Mouse (Mus musculus) testis, adult 2 months (tissue): ENCODE results near the gene Lmna. TPM values are rescaled to one million over a fixed set of nuclear protein-coding genes. Genes with fewer than 3 reads are reported as not detected.
A peak's percentile ranks its signal among the peaks of the same experiment; 100 is the strongest.

ENCODE experiments used
- H3K27ac ChIP-seq: fragments of 200-500 bp; 2 replicates; pipeline ENCODE4 v1.5.1; 2012; ENCODE audit warnings: low read depth, low read length; ENCODE audit not compliant: control insufficient read depth, insufficient read depth
- H3K27me3 ChIP-seq: fragments of 200-500 bp; 2 replicates; pipeline ENCODE4 v1.6.1; 2012; ENCODE audit warnings: mild to moderate bottlenecking, low read length, moderate library complexity; ENCODE audit not compliant: control insufficient read depth, insufficient read depth
- H3K36me3 ChIP-seq: fragments of 200-500 bp; 2 replicates; pipeline ENCODE4 v1.6.1; 2012; ENCODE audit warnings: mild to moderate bottlenecking, low read length; ENCODE audit not compliant: control insufficient read depth, insufficient read depth
- H3K4me1 ChIP-seq: fragments of 200-500 bp; 2 replicates; pipeline ENCODE4 v1.6.1; 2012; ENCODE audit warnings: low read length; ENCODE audit not compliant: control insufficient read depth, insufficient read depth
- H3K4me3 ChIP-seq: fragments of 200-500 bp; 2 replicates; pipeline ENCODE4 v1.5.1; 2012; ENCODE audit warnings: low read depth, mild to moderate bottlenecking, low read length, moderate library complexity, mixed read lengths; ENCODE audit not compliant: control insufficient read depth
- CTCF ChIP-seq: fragments of 200-500 bp; IDR thresholded peaks from 2 replicates; pipeline ENCODE4 v1.5.1; 2012; ENCODE audit warnings: low read depth, mild to moderate bottlenecking, inconsistent platforms, low read length, moderate library complexity; ENCODE audit not compliant: control insufficient read depth, insufficient read depth, insufficient replicate concordance
- POLR2A ChIP-seq: fragments of 200-500 bp; IDR thresholded peaks from 2 replicates; pipeline ENCODE4 v1.6.1; 2012; ENCODE audit warnings: low read depth, mild to moderate bottlenecking, inconsistent platforms, low read length, moderate library complexity; ENCODE audit not compliant: control insufficient read depth
- polyA plus RNA-seq: library from polyadenylated mRNA; depleted of rRNA; stranded (reverse); fragments of >200 nt; gene quantifications from 2 replicates; pipeline ENCODE4 v1.2.3, GENCODE M21; 2012

Gene Lmna
- polyA plus RNA-seq, 1 experiment: 14.4 TPM

DNA sequence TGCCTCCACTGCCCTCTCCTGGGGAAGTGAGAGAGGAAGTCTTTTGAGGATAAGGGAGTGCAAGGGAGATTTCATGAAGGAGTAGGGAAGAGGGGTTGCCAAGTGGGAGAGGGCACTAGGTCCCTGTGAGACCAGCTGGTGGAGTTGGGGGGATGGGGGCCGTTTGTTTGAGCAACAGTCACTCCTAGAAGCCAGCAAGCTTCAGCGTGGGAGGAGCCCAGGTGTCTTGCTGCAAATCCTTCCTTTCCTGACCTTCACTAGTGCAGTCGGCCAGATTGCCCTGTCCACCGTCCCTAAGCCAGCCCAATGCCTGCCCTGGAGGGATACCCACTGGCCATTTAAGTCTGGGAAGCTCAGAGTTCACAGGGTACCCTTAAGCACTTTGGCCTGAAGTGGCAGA is 1.8 kb upstream of the Lmna start:
- Histone ChIP-seq H3K4me3 (no peak overlapping the region), H3K4me1 (peaks cover 22% of the 10 kb centered on the region), H3K36me3 (no peaks in the 10 kb centered on the region), H3K27ac (no peak overlapping the region), H3K27me3 (no peaks in the 10 kb centered on the region)
- TF ChIP-seq CTCF (no peak), POLR2A (no peak)

DNA sequence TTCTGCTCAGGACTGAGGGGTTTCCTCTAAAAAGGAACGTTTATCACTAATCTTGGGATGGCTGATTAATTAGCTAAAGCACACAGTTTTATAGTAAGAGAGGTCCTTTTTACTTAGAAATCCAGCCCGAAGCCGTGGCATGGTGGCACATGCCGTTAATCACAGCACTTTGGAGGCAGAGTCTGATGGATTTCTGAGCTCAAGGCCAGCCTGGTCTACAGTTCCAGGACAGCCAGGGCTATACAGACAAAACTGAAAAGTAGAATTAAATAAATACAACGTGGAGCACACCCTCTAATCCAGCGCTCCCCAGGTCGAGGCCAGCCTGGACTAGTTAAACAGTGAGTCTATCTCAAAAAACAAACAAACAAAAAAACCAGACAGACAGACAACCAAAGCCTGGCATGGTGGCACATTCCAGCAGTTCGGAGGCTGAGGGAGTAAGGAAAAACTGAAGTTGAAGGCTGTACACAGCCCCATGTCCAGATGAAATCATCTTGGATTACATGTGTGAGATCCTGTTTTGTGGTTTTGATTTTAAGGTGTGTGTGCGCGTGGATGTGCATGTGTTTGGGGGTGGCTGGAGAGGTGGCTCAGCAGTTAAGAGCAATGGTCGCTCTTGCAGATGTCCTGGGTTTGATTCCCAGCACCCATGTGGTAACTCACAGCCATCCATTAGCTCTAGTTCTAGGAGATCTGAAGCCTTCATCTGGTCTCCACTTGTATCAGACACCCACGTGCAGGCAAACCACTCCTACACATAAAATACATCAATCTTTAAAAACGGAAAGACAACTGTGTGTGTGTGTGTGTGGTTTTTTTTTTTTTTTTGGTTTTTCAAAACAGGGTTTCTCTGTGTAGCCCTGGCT is 899 bp upstream of the Lmna start:
- Histone ChIP-seq H3K4me3 (peak overlapping the region; percentile 68), H3K4me1 (peaks cover 23% of the 10 kb centered on the region), H3K36me3 (no peaks in the 10 kb centered on the region), H3K27me3 (no peaks in the 10 kb centered on the region), H3K27ac (peak overlapping the region; percentile 90)
- TF ChIP-seq POLR2A (no peak), CTCF (no peak)

DNA sequence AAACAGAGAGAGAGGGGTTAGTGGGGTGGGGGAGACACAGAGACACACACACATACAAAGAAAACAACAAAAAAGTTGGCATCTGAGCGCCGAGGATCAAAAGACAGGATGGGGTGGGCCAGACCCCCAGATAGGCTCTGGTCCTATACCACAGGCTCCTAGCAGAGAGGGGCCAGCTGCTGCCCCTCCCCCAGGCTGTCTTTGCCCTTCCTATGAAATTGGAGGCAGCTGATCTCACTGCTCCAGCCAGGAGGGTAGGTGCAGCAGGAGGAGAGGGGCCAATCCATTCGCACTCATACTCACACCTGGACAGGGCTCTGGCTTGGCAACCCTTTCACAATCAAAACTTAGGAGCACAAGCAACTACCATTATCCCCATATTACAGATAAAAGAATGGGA is 506 bp downstream of the Lmna start:
- H3K27ac ChIP-seq: 0 out of 2 replicates have a peak overlapping the region, but pooled peaks have one; percentile 72
- H3K36me3 ChIP-seq: no peaks in the 10 kb centered on the region
- H3K4me3 ChIP-seq: peak overlapping the region; percentile 68; the same call in 1 of the 2 replicates
- peaks cover 26% of the 10 kb centered on the region for H3K4me1 ChIP-seq
- no peak for TF ChIP-seq CTCF
- no peak for TF ChIP-seq POLR2A
- no peaks in the 10 kb centered on the region for H3K27me3 ChIP-seq

DNA sequence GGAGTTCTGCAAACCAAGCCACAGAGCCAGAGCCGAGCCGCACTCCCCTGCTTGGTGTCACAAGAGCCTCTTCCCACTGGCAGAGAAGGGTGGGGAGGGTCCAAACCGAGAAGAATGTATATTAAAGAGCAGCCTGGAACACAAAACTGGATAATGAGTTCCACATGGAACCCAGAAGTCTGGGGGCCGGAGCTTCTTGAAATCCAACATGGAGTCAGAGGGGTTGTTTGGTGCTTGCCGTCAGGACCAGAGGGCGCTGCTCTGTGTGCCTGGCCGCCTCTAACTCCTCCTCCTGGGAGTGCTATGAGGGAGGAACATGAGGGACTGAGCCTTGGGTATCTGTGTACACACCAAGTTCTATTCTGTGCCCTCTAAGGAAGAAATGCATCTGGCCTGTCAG is 4.0 kb downstream of the Lmna start:
- no peaks in the 10 kb centered on the region for H3K27me3 ChIP-seq
- H3K36me3 ChIP-seq: no peaks in the 10 kb centered on the region
- H3K4me3 ChIP-seq: no peak overlapping the region
- peaks cover 34% of the 10 kb centered on the region for H3K4me1 ChIP-seq
- TF ChIP-seq POLR2A (no peak), CTCF (no peak)
- no peak overlapping the region for H3K27ac ChIP-seq

DNA sequence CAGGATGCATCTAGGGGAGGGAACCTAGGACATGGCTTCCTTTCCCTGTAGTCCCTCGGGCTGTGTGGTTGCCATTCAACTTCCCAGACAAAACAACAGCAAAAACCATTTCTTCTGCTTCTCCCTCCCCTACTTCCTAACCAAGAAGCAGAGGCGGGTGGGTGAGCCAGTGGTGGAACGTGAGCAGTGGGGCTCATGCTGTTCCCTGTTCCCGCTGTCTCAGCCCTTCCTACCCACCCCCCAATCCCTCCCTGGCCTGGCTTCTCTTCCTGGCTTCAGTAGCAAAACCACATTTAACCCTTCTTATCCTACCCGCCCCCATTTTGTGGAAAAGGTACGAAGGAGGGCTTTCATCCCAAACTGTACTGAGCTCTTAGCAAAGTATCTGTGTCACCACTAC is 4.7 kb downstream of the Lmna start:
- Histone ChIP-seq H3K27ac (no peak overlapping the region), H3K4me3 (no peak overlapping the region), H3K27me3 (no peaks in the 10 kb centered on the region), H3K4me1 (peaks cover 27% of the 10 kb centered on the region), H3K36me3 (no peaks in the 10 kb centered on the region)
- TF ChIP-seq POLR2A: no peak
- no peak for TF ChIP-seq CTCF

DNA sequence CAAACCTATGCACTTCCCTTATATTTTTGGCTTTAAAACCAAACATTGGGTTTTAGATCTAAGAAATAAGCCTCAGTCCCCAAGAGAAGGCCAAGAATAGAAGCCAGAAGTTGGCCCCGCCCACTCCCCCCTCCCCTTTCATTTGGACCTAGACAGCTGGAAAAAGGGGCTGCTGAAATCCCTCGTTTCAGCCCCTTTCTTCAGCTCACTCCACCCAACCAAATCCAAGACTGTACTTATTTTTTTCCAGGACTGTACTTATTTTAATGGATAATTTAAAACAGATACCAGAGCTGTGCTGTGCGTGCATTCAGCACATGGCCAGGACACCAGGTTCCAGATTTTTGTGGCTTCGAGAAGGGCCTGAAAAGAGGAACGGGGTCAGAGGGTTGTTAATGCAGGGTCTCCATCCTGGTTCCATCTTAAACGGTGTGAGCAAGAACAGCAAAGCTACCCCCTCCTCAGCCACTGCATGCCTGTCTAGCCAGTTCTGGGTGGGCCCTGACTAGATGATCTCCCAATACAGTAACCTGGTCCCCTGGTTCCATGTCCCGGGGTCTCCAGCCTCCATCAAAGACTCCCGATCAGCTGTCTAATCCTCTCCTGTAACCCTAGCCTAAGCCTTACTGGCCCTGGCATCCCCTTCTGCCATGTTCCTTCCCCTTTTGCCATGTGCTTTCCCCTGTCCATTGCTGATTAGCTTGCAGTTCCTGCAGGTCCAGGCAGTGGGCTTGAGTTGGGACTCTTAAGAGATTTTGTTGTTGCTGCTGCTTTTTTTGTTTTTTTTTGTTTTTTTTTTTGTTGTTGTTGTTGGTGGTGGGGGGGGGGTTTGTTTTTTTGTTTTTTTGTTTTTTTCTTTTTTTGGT is 5.6 kb downstream of the Lmna start:
- Histone ChIP-seq H3K36me3 (no peaks in the 10 kb centered on the region), H3K27me3 (no peaks in the 10 kb centered on the region), H3K27ac (no peak overlapping the region), H3K4me1 (peaks cover 19% of the 10 kb centered on the region), H3K4me3 (no peak overlapping the region)
- TF ChIP-seq POLR2A: no peak
- TF ChIP-seq CTCF: no peak

DNA sequence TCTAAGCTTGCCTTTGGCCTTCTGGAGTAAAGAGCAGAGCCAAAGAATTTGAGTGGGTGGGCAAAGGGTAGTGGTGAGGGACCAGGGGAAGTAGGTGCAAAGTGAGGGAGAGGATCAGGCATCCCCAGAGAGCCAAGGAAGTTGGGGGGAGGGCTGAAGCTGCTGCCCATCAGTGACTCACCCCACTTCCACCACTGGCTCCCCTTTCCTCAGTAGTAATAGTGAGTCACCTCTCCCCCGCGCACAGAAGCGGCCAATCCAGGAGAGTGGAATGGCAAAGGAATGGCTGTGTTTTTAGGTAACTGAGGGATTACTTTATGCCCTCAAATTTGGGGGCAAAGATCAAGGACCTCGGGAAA is 6.3 kb downstream of the Lmna start:
- H3K27me3 ChIP-seq: no peaks in the 10 kb centered on the region
- peaks cover 18% of the 10 kb centered on the region for H3K4me1 ChIP-seq
- H3K36me3 ChIP-seq: no peaks in the 10 kb centered on the region
- H3K4me3 ChIP-seq: no peak overlapping the region; the same call in 1 of the 2 replicates
- TF ChIP-seq POLR2A: no peak
- no peak for TF ChIP-seq CTCF
- H3K27ac ChIP-seq: peak overlapping the region; percentile 24; the same call in 1 of the 2 replicates
